Mouse (Mus musculus): ENCODE results near the gene Armh4. TPM values are rescaled to one million over a fixed set of nuclear protein-coding genes. Genes with fewer than 3 reads are reported as not detected.
"Not testable (repeated sequence)": the region's sequence is repeated elsewhere in the genome, so short reads cannot be mapped to it uniquely, and the experiment has no call there.

Gene Armh4
- 2.2 and 3.9 TPM in 2 replicates for polyA plus RNA-seq (2016; fragmentation: Nextera tagmentation; extraction: Ambion mirVana)

- no peak within 1 kb of the TSS for H3K27ac ChIP-seq
- peak within 1 kb of the TSS; percentile 49 for H3K4me3 ChIP-seq
- no peaks in the 10 kb centered on the region for H3K9me3 ChIP-seq (replicated peaks)
- H3K27me3 ChIP-seq (replicated peaks), result no peaks in the 10 kb centered on the region
- no peak within 1 kb of the TSS for H3K9ac ChIP-seq
- H3K36me3 ChIP-seq, result no peaks in the 10 kb centered on the region
- WGBS (ENCODE audit: insufficient replicate concordance), result 2% methylated on average over 24 of the region's 24 CpGs
- peak; percentile 88 for ATAC-seq
- H3K4me1 ChIP-seq, result no peaks in the 10 kb centered on the region
- H3K4me2 ChIP-seq, result peak within 1 kb of the TSS; percentile 68
Observed at GRCm38 (mm10) chr14:49782715-49783531, at the start of gene Armh4. TSS of gene Armh4 (minus strand) at chr14:49783383.

GRCm38 (mm10) chr14:49829192-49830171 lies 46.3 kb upstream of the Armh4 start:
- Histone ChIP-seq H3K9ac (no peak overlapping the region), H3K36me3 (no peaks in the 10 kb centered on the region), H3K4me1 (no peaks in the 10 kb centered on the region), H3K4me3 (no peak overlapping the region), H3K4me2 (no peak overlapping the region), H3K9me3 (replicated peaks) (no peaks in the 10 kb centered on the region), H3K27me3 (replicated peaks) (no peaks in the 10 kb centered on the region), H3K27ac (no peak overlapping the region)
- no peak for ATAC-seq
- 14% methylated on average over 17 of the region's 17 CpGs for WGBS (ENCODE audit: insufficient replicate concordance)

- not testable (repeated sequence) for H3K9ac ChIP-seq; ATAC-seq; H3K9me3 ChIP-seq (replicated peaks); H3K4me3 ChIP-seq; H3K36me3 ChIP-seq; H3K4me2 ChIP-seq; H3K27me3 ChIP-seq (replicated peaks); H3K27ac ChIP-seq; H3K4me1 ChIP-seq
- 52% methylated on average over 8 of the region's 8 CpGs for WGBS (ENCODE audit: insufficient replicate concordance)
Observed at GRCm38 (mm10) chr14:49819721-49820440, 36.7 kb upstream of the Armh4 start.

- H3K4me1 ChIP-seq; H3K27ac ChIP-seq; H3K4me2 ChIP-seq; H3K4me3 ChIP-seq; H3K9me3 ChIP-seq (replicated peaks); ATAC-seq; H3K27me3 ChIP-seq (replicated peaks); H3K36me3 ChIP-seq; H3K9ac ChIP-seq: not testable (repeated sequence)
- WGBS (ENCODE audit: insufficient replicate concordance), result 71% methylated on average over 6 of the region's 6 CpGs
Observed at GRCm38 (mm10) chr14:49818713-49819208, 35.6 kb upstream of the Armh4 start.

- WGBS (ENCODE audit: insufficient replicate concordance), result 78% methylated on average over 9 of the region's 9 CpGs
- not testable (repeated sequence) for ATAC-seq
Observed at GRCm38 (mm10) chr14:49812966-49813365, 29.8 kb upstream of the Armh4 start.

GRCm38 (mm10) chr14:49805051-49805450 lies 21.9 kb upstream of the Armh4 start:
- not testable (repeated sequence) for H3K4me1 ChIP-seq; H3K4me2 ChIP-seq; ATAC-seq; H3K4me3 ChIP-seq; H3K36me3 ChIP-seq; H3K9me3 ChIP-seq (replicated peaks); H3K9ac ChIP-seq; H3K27ac ChIP-seq; H3K27me3 ChIP-seq (replicated peaks)

More at GRCm38 (mm10) chr14:49812966-49813365, 29.8 kb upstream of the Armh4 start:
- H3K4me1 ChIP-seq; H3K4me2 ChIP-seq; H3K9me3 ChIP-seq (replicated peaks); H3K36me3 ChIP-seq; H3K4me3 ChIP-seq; H3K9ac ChIP-seq; H3K27me3 ChIP-seq (replicated peaks); H3K27ac ChIP-seq: not testable (repeated sequence)

GRCm38 (mm10) chr14:49801444-49801843 lies 18.3 kb upstream of the Armh4 start:
- Histone ChIP-seq H3K4me3 (no peak overlapping the region), H3K36me3 (no peaks in the 10 kb centered on the region), H3K27ac (no peak overlapping the region), H3K27me3 (replicated peaks) (no peaks in the 10 kb centered on the region), H3K9me3 (replicated peaks) (no peaks in the 10 kb centered on the region), H3K4me1 (no peaks in the 10 kb centered on the region), H3K9ac (no peak overlapping the region), H3K4me2 (no peak overlapping the region)
- WGBS (ENCODE audit: insufficient replicate concordance), result 16% methylated on average over 4 of the region's 4 CpGs
- no peak for ATAC-seq

- no peaks in the 10 kb centered on the region for H3K36me3 ChIP-seq
- H3K27ac ChIP-seq, result no peak overlapping the region
- no peak overlapping the region for H3K4me2 ChIP-seq
- no peaks in the 10 kb centered on the region for H3K9me3 ChIP-seq (replicated peaks)
- no peaks in the 10 kb centered on the region for H3K4me1 ChIP-seq
- no peak overlapping the region for H3K9ac ChIP-seq
- 67% methylated on average over 4 of the region's 4 CpGs for WGBS (ENCODE audit: insufficient replicate concordance)
- H3K4me3 ChIP-seq, result no peak overlapping the region
- ATAC-seq, result no peak
- no peaks in the 10 kb centered on the region for H3K27me3 ChIP-seq (replicated peaks)
Observed at GRCm38 (mm10) chr14:49793948-49794347, 10.8 kb upstream of the Armh4 start.

- H3K9ac ChIP-seq, result no peak overlapping the region
- H3K27me3 ChIP-seq (replicated peaks), result no peaks in the 10 kb centered on the region
- no peak overlapping the region for H3K4me3 ChIP-seq
- H3K4me2 ChIP-seq, result no peak overlapping the region
- H3K36me3 ChIP-seq, result no peaks in the 10 kb centered on the region
- 68% methylated on average over 4 of the region's 4 CpGs for WGBS (ENCODE audit: insufficient replicate concordance)
- H3K27ac ChIP-seq, result no peak overlapping the region
- H3K9me3 ChIP-seq (replicated peaks), result no peaks in the 10 kb centered on the region
- H3K4me1 ChIP-seq, result no peaks in the 10 kb centered on the region
- ATAC-seq, result no peak
Observed at GRCm38 (mm10) chr14:49790542-49790941, 7.4 kb upstream of the Armh4 start.

GRCm38 (mm10) chr14:49785793-49786192 lies 2.6 kb upstream of the Armh4 start:
- no peak overlapping the region for H3K27ac ChIP-seq
- H3K27me3 ChIP-seq (replicated peaks), result no peaks in the 10 kb centered on the region
- no peak overlapping the region for H3K4me3 ChIP-seq
- H3K4me1 ChIP-seq, result no peaks in the 10 kb centered on the region
- H3K4me2 ChIP-seq, result no peak overlapping the region
- H3K9ac ChIP-seq, result no peak overlapping the region
- ATAC-seq, result no peak
- H3K9me3 ChIP-seq (replicated peaks), result no peaks in the 10 kb centered on the region
- 47% methylated on average over 2 of the region's 2 CpGs for WGBS (ENCODE audit: insufficient replicate concordance)
- H3K36me3 ChIP-seq, result no peaks in the 10 kb centered on the region

GRCm38 (mm10) chr14:49783866-49784265 lies 683 bp upstream of the Armh4 start:
- no peak for ATAC-seq
- Histone ChIP-seq H3K4me2 (peak overlapping the region; percentile 68; the same call in 1 of the 2 replicates), H3K27ac (no peak overlapping the region), H3K9me3 (replicated peaks) (no peaks in the 10 kb centered on the region), H3K9ac (no peak overlapping the region), H3K27me3 (replicated peaks) (no peaks in the 10 kb centered on the region), H3K4me1 (no peaks in the 10 kb centered on the region), H3K4me3 (no peak overlapping the region), H3K36me3 (no peaks in the 10 kb centered on the region)
- 60% methylated on average over 4 of the region's 4 CpGs for WGBS (ENCODE audit: insufficient replicate concordance)
